Mouse (Mus musculus): ENCODE measurements around the gene Cdkal1.

GRCm38 (mm10) chr13:29746501-29747346, 108.8 kb downstream of the Cdkal1 start:
- TF ChIP-seq CTCF (IDR thresholded peaks at IDR 0.05) (no peak), EP300 (IDR thresholded peaks at IDR 0.05; ENCODE audit: insufficient read depth, low read depth, low read length) (no peak), POLR2A (IDR thresholded peaks at IDR 0.05; ENCODE audit: insufficient read depth, low read depth, low read length) (no peak)
